Mouse (Mus musculus) lung, adult 2 months (tissue): Measurements from ENCODE around the gene Tmem8.

Source experiments
- CTCF ChIP-seq: fragments of 200-500 bp; IDR thresholded peaks from 2 replicates; pipeline ENCODE4 v1.5.1; 2011; ENCODE audit warnings: mild to moderate bottlenecking, low read length, control low read depth; ENCODE audit not compliant: insufficient read depth
- POLR2A ChIP-seq: fragments of 200-500 bp; IDR thresholded peaks from 2 replicates; pipeline ENCODE4 v1.6.1; 2011; ENCODE audit warnings: low read depth, mild to moderate bottlenecking, control low read depth, low read length, borderline replicate concordance; ENCODE audit errors: extremely low read depth

DNA sequence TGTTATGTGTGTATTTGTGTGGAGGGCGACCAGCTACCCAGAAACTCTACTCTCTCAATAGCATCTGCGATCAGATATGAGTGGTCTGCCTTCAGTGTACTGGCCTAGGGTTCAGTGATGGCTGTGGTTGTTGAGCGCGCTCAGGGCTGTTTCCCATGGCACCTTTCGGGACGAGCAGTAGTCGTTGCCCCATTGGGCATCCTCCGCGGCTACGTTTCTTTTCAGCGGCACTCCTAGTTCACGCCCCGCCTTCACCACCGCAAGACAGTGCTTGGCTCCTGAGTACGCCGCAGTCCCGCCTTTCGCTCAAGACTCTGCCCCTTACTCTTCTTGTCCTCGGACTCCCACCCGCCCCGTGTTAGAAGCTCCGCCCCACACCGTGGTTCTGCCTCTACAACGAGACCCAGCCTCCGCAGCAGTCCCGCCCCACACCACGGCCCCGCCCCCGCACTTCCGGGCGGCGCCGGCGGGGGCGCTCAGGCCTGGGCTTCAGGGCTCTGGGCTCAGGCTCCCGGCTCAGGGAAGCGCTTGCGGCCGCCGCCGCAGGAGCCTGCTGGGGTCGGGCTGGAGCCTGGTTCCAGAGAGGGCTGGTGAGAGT, 25.2 kb downstream of the Tmem8 start, which contains the start of gene Axin1:
- TF ChIP-seq POLR2A (peak; percentile 10; the same call in 1 of the 2 replicates), CTCF (no peak)
